Mouse (Mus musculus): ENCODE results near the gene Zswim8. TPM values are rescaled to one million over a fixed set of nuclear protein-coding genes. Genes with fewer than 3 reads are reported as not detected.
"Not testable (repeated sequence)": the region's sequence is repeated elsewhere in the genome, so short reads cannot be mapped to it uniquely, and the experiment has no call there.

Zswim8 gene
- total RNA-seq, 1 experiment from 2014 or later = 146 TPM

DNA sequence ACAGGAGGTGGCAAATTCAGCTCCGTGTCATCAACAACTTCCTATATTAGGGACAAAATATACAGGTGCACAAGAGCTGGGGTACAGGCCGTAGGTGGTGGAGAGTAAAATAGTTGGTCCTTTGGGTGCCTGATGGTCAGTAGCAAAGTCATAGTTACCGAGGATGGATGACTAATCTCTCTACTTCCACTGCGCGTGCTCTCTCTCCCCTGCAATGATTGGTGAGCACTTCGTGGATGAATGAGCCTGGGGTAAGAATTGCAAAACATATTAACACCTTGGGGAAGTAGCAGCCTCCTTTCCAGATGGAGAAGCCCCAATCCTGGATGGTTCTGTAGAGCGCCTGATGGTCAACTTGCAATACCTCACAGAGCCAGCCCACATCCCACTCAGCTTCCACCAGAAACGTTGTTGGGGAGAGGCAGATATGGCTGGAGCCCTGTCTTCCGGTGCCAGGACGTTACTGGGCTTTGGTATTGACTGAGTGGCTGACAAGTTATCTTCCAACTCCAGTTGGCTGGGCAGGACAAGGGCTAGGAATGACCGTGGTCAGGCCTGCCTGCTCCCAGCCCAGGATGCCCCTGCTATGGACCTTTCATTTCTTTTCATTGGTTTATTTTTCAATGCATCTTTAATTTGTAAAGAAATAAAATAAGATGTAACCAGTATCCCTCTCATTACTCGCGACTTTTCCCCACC, 13.0 kb upstream of the Zswim8 start:
- DNase-seq = no peak

DNA sequence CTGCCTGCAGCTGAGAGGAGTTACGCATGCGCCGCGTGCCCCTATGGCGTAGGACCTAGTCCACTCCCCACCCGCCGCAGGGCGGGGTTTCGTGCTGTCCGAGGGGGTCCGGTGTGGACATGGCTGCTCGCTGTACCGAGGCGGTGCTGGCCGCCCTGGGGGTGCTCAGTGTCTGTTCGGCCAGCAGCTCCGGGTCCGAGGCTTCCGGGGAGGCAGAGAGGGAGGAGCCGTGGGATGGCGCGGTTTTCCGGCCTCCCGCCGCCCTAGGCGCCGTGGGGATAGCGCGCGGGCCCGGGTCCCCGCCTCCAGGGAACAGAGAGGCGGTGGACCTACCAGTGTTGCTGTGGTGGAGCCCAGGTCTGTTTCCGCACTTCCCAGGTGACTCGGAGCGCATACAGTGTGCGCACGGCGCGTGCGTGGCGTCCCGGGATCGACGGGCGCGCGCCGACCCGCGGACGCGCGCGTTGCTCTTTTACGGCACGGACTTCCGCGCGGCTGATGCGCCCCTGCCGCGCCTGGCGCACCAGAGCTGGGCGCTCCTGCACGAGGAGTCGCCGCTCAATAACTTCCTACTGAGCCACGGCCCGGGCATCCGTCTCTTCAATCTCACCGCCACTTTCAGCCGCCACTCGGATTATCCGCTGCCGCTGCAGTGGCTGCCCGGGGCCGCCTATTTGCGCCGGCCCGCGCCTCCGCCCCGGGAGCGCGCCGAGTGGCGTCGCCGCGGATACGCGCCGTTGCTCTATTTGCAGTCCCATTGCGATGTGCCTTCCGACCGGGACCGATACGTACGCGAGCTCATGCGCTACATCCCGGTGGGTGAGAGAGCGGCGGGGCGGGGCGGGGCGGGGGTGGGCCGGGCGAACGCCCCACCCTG, 12.2 kb upstream of the Zswim8 start, which contains the start of gene Fut11:
TSS of gene Fut11 (plus strand) at position 85 of the 877 bp plus-strand sequence.
- peak; percentile 91 for DNase-seq

- no peak for DNase-seq
Observed at GRCm38 (mm10) chr14:20695761-20696520, 11.4 kb upstream of the Zswim8 start.

- peak; percentile 38 for DNase-seq
Observed at GRCm38 (mm10) chr14:20696986-20697385, 10.4 kb upstream of the Zswim8 start.

GRCm38 (mm10) chr14:20698515-20698914, 8.8 kb upstream of the Zswim8 start:
- no peak for DNase-seq

GRCm38 (mm10) chr14:20700362-20700761, 7.0 kb upstream of the Zswim8 start:
- DNase-seq = no peak

- no peak for DNase-seq
Observed at GRCm38 (mm10) chr14:20701554-20701953, 5.8 kb upstream of the Zswim8 start.

DNA sequence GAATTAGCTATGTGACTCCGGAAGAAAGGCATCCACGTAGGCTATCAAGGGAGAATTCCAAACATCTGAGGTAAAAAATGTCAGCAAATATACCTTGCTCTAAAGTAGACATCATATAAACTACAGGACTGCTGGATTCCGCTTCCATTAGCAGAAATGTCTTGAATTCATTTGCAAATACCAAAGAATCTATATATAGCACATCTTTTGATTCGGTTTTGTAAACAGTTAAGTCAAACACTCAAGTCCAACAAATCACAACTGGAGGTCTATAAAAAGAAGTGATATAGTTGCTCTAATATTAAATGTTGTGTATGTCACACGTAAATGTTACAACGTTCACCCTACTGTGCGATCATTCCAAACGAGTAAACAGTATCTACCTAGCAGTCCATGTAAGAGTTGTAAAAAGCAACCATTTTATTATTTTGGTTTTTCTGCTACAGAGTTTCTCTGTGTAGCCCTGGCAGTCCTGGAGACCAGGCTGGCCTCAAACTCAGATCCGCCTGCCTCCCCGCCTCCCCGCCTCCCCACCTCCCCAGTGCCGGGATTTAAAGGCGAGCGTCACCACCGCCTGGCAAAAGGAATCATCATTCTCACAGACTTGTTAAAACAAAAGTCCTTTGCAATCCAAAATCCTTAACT, 5.1 kb upstream of the Zswim8 start:
- DNase-seq = no peak

DNA sequence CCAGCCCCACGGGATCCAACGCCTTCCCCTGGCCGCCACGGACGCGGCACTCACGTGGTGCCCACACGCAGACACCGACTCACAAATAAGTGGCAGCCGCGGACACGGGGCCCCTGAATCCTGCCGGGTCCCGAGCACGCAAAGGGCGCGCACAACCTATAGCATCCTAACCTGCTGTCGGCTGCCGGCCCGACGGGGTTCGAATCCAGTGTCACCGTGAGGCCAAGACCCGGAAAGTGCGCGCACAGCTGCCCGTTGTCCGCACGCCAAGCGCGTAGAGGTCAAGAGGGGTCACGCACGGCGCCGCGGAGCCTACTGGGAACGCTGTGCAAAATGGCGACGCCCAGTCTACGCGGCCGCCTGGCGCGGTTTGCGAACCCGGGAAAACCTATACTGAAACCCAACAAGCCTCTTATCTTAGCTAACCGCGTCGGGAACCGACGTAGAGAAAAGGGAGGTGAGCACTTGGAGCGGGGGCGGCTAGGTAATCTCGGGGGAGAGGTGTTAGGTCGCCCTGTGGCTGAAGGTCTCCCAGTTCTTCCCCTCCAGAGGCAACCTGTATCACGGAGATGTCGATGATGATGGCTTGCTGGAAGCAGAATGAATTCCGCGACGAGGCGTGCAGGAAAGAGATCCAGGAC, 4.5 kb upstream of the Zswim8 start, which contains the start of gene Chchd1:
TSS of gene Chchd1 (plus strand) at position 266 of the 641 bp plus-strand sequence.
- peak; percentile 92 for DNase-seq

- DNase-seq = not testable (repeated sequence)
Observed at GRCm38 (mm10) chr14:20703461-20703860, 3.9 kb upstream of the Zswim8 start.

DNA sequence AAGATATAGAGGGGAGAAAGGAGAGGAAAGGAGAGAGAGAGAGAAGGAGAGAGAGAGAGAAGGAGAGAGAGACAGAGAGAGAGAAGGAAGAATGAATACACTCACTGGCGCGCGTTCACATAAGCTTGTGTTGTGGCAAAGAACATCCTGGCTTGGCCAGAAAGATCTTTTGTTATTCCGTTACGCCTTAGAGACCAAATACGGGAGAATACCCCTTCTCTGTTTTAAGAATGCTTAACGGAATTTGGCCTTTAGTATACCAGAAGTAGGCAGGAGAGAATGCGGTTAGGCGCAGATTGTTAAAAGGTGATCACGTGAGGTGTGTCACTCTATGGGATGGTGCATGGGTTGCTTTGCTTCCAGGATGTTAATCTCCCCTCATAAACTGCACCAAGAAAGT, 887 bp downstream of the Zswim8 start:
- no peak for DNase-seq

DNA sequence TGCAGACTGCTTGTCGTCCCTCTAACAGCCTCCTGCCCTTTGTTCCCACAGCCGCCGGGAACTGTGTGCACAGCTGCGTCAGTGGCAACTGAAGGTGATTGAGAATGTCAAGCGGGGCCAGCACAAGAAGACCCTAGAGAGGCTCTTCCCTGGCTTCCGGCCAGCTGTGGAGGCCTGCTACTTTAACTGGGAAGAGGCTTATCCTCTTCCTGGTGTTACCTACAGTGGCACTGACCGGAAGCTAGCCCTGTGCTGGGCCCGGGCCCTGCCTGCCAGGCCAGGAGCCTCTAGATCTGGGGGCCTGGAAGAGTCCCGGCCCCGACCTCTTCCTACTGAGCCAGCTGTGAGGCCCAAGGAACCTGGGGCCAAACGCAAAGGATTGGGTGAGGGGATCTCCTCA, 6.5 kb downstream of the Zswim8 start:
- no peak for DNase-seq

- no peak for DNase-seq
Observed at GRCm38 (mm10) chr14:20718443-20718842, 11.1 kb downstream of the Zswim8 start.

DNA sequence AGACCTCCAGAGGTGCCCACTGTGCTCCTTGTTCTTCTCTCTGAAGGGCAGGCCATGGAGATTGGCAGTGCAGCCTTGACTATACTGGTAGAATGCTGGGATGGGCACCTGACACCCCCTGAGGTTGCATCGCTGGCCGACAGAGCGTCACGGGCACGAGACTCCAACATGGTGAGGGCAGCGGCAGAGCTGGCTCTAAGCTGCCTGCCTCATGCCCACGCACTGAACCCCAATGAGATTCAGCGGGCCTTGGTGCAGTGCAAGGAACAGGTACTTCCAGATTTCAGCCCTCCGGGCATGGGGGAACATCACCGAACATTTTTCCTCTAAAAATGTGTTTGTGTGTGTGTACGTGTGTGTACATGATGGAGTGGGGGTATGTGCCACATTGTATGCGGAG, 12.4 kb downstream of the Zswim8 start:
- DNase-seq = no peak

DNA sequence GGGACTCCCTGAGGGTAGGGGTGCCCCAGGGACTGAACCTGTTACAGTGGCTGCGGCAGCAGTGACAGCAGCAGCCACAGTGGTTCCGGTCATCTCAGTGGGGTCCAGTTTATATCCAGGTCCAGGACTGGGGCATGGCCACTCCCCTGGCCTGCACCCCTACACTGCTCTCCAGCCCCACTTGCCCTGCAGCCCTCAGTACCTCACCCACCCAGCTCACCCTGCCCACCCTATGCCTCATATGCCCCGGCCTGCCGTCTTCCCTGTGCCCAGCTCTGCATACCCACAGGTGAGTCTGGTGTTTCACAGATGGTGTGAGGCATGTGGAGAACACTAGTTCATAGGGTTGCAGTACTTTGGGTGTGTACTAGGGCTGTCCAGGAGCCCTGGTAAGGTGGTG, 14.0 kb downstream of the Zswim8 start:
- DNase-seq = no peak

- DNase-seq = no peak
Observed at GRCm38 (mm10) chr14:20723006-20723405, 15.7 kb downstream of the Zswim8 start.

- peak; percentile 68 for DNase-seq
Observed at GRCm38 (mm10) chr14:20724043-20724442, 16.7 kb downstream of the Zswim8 start.

DNA sequence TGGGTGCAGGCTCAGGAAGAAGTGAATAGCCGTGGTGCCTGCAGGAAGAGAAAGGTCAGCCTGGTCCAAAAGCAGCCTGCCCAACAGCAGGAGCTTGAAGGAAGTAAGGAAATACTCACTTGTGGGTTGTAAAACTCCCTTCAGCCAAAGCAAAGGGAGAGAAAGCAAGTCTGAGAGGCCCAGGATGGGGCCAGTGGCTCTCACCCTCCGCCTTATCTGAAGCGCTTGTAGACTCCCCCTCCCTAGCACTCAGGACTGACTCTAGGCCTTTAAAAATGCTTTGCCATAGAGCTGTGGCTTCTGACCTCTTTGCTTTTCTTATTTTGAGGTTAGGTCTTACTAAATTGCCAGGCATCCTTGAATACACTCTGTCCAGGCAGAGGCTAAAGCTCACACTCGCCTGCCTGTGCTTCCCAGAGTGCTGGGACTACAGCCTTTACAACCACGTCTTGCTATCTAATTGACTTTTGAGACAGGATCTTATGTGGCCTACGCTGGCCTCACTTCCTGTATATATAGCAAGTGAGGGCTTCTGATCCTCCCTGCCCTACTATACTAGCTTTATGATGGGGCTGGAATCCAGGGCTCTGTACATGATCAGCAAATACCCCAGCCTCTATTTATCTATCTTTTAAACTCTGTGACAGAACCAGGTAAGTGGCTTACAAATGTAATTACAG, 18.4 kb downstream of the Zswim8 start:
- DNase-seq = no peak

- DNase-seq = no peak
Observed at GRCm38 (mm10) chr14:20729871-20730270, 22.5 kb downstream of the Zswim8 start.

DNA sequence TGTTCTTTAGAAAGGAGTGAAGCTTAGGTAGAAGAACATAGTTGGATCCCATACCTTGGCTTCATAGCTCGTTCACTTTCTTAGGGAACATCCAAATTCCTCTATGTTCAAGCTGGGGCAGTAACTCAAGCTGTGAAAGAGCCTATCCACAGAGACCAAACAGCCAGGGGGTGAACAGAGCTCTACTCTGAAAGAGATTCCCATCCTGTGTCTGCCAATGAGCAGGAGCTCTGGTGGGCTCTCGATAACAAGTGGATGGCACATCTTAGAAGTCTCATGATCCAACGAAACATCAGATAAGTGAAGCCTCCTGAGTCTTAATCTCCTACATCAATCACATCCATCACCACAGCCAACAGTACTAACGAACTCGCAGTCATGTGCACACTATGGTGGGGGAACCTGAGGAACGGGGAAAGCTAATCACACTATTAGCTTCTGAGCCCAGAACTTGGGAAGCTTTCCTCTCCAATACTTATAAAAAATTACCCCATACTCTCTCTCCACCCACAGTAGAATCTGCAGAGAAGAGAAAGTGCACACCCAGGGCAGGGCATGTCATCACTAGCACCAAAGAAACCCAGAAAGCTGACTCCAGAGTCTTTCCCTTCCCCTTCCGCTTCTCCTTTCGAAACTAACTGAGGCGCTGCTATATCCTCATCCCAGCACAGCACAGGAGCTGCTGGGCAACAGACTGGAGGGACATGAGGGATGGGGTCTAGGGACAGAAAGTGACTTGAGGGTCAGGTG, 23.7 kb downstream of the Zswim8 start:
- no peak for DNase-seq

All from adrenal gland, postnatal 25 days (tissue).